Comparison of ENCODE assay signal across 25 mouse cellular contexts in genomic region chr5:100451871-100452270, GRCm38 (mm10).
"Had no signal": no experiment of that assay in that cellular context is flagged by ENCODE, and none has a peak within 500 bp of the region (broad histone marks: within the 10 kb centered on the region; RNA-seq: fewer than 3 reads in every experiment).

No protein-coding gene starts in this region.

- H3K9me3 ChIP-seq: embryonic facial prominence, embryonic 10.5 days; embryonic facial prominence, embryonic 12.5 days; embryonic facial prominence, embryonic 13.5 days; embryonic facial prominence, embryonic 15.5 days; forebrain, embryonic 10.5 days; forebrain, embryonic 12.5 days; forebrain, embryonic 13.5 days; forebrain, embryonic 15.5 days had no signal

- H3K4me3 ChIP-seq: embryonic facial prominence, embryonic 10.5 days; embryonic facial prominence, embryonic 12.5 days; embryonic facial prominence, embryonic 13.5 days; embryonic facial prominence, embryonic 15.5 days; erythroblast, embryonic 14.5 days; forebrain, embryonic 10.5 days; forebrain, embryonic 12.5 days; forebrain, embryonic 13.5 days; forebrain, embryonic 15.5 days; gastrocnemius, adult 2 months; heart, adult 2 months had no signal

- H3K27ac ChIP-seq: embryonic facial prominence, embryonic 10.5 days; embryonic facial prominence, embryonic 12.5 days; embryonic facial prominence, embryonic 13.5 days; embryonic facial prominence, embryonic 15.5 days; forebrain, embryonic 10.5 days; forebrain, embryonic 12.5 days; forebrain, embryonic 13.5 days; forebrain, embryonic 15.5 days; gastrocnemius, adult 2 months; heart, adult 2 months had no signal

- H3K4me1 ChIP-seq: embryonic facial prominence, embryonic 10.5 days; embryonic facial prominence, embryonic 12.5 days; embryonic facial prominence, embryonic 13.5 days; embryonic facial prominence, embryonic 15.5 days; forebrain, embryonic 10.5 days; forebrain, embryonic 12.5 days; forebrain, embryonic 13.5 days; forebrain, embryonic 15.5 days had no signal

- H3K27me3 ChIP-seq: embryonic facial prominence, embryonic 12.5 days; embryonic facial prominence, embryonic 13.5 days; embryonic facial prominence, embryonic 15.5 days; forebrain, embryonic 12.5 days; forebrain, embryonic 13.5 days; forebrain, embryonic 15.5 days had no signal

- DNase-seq: cerebellum, adult 9-10 months; cerebellum, adult 9-11 months; cerebellum, postnatal 10 days; cerebellum, postnatal 14 days; cerebellum, postnatal 25 days; cerebellum, postnatal 36 days; embryo, embryonic 11 days; forebrain, postnatal 0 days; gastrocnemius, adult 2 months; gastrocnemius, postnatal 10 days; gastrocnemius, postnatal 14 days; gastrocnemius, postnatal 25 days; gastrocnemius, postnatal 36 days; heart, adult 11 months; heart, adult 18-20 months; heart, adult 2 months had no signal
